Mouse (Mus musculus) erythroblast, embryonic 14.5 days (primary cell): ENCODE data around the gene Dpysl5.

ENCODE experiments used
- GATA1 ChIP-seq: IDR thresholded peaks from 2 replicates; pipeline ENCODE4 v1.6.1; 2012; ENCODE audit warnings: low read length, inconsistent platforms, mixed read lengths
- TAL1 ChIP-seq: IDR thresholded peaks from 3 replicates; pipeline ENCODE4 v1.6.1; 2012; ENCODE audit warnings: low read length, inconsistent platforms, mixed read lengths

- no peak for TF ChIP-seq GATA1
- no peak for TF ChIP-seq TAL1
Measured at GRCm38 (mm10) chr5:30682967-30683600, 28.3 kb upstream of the Dpysl5 start.
